Mouse (Mus musculus) heart, embryonic 15.5 days (tissue): Measurements from ENCODE around the gene H2-Eb1. TPM values are rescaled to one million over a fixed set of nuclear protein-coding genes. Genes with fewer than 3 reads are reported as not detected.

Source experiments
- ATAC-seq: fragments of 200-750 bp; cut with Nextera tagmentation; replicated peaks from 2 replicates; pipeline ENCODE4 v1.8.0; 2017; ENCODE audit warnings: low read depth, moderate TSS enrichment; ENCODE audit not compliant: insufficient number of reproducible peaks, insufficient read depth, low FRiP score
- H3K27ac ChIP-seq: fragments of 300-500 bp; sonication (generic); 2 replicates; pipeline ENCODE4 v1.5.1; 2015; ENCODE audit warnings: mild to moderate bottlenecking, inconsistent platforms
- H3K27me3 ChIP-seq: fragments of 300-500 bp; sonication (generic); 2 replicates; pipeline ENCODE4 v1.6.1; 2015; ENCODE audit warnings: inconsistent platforms
- H3K36me3 ChIP-seq: fragments of 300-500 bp; sonication (generic); 2 replicates; pipeline ENCODE4 v1.6.1; 2015; ENCODE audit warnings: mild to moderate bottlenecking, inconsistent platforms
- H3K4me1 ChIP-seq: fragments of 300-500 bp; sonication (generic); replicated peaks from 2 replicates; pipeline ENCODE4 v1.6.1; 2015; ENCODE audit warnings: inconsistent platforms
- H3K4me2 ChIP-seq: fragments of 300-500 bp; sonication (generic); 2 replicates; pipeline ENCODE4 v1.6.1; 2015; ENCODE audit warnings: inconsistent platforms, mild to moderate bottlenecking, moderate library complexity
- H3K4me3 ChIP-seq: fragments of 300-500 bp; sonication (generic); 2 replicates; pipeline ENCODE4 v1.5.1; 2015; ENCODE audit warnings: mild to moderate bottlenecking, inconsistent platforms
- H3K9ac ChIP-seq: fragments of 300-500 bp; sonication (generic); 2 replicates; pipeline ENCODE4 v1.6.1; 2015; ENCODE audit warnings: mild to moderate bottlenecking, inconsistent platforms
- H3K9me3 ChIP-seq: fragments of 300-500 bp; sonication (generic); replicated peaks from 2 replicates; pipeline ENCODE4 v1.6.1; 2016; ENCODE audit warnings: inconsistent platforms
- WGBS: fragments of 180-500 bp; shearing (Covaris S2); methylation state at CpG from one replicate; pipeline ENCODE4 v1.1.7; 2015; ENCODE audit warnings: mixed read lengths; 5-methylcytosine and 5-hydroxymethylcytosine counted together
- polyA plus RNA-seq: library from polyadenylated mRNA; unstranded; fragments of >200 nt; fragmentation: Nextera tagmentation; extraction: Ambion mirVana; gene quantifications from 2 replicates; pipeline ENCODE4 v1.2.1, GENCODE M21; 2015

The H2-Eb1 gene
- polyA plus RNA-seq, 1 experiment from 2014 or later: 5.6 TPM

GRCm38 (mm10) chr17:34354539-34354938, 48.9 kb downstream of the H2-Eb1 start, which contains the start of gene Btnl2:
TSS of gene Btnl2 (plus strand) at chr17:34354822.
- H3K36me3 ChIP-seq: no peaks in the 10 kb centered on the region
- no peaks in the 10 kb centered on the region for H3K27me3 ChIP-seq
- no peak within 1 kb of the TSS for H3K4me2 ChIP-seq
- 77% methylated on average over 5 of the region's 5 CpGs for WGBS
- H3K4me3 ChIP-seq: no peak within 1 kb of the TSS
- H3K9ac ChIP-seq: no peak within 1 kb of the TSS
- no peaks in the 10 kb centered on the region for H3K4me1 ChIP-seq
- no peak within 1 kb of the TSS for H3K27ac ChIP-seq
- ATAC-seq: no peak
- H3K9me3 ChIP-seq: no peaks in the 10 kb centered on the region

- no peaks in the 10 kb centered on the region for H3K27me3 ChIP-seq
- H3K4me3 ChIP-seq: no peak overlapping the region
- H3K27ac ChIP-seq: no peak overlapping the region
- H3K9ac ChIP-seq: no peak overlapping the region
- H3K4me2 ChIP-seq: no peak overlapping the region
- no peak for ATAC-seq
- H3K4me1 ChIP-seq: no peaks in the 10 kb centered on the region
- WGBS: 67% methylated on average over 1 of the region's 1 CpGs
- no peaks in the 10 kb centered on the region for H3K9me3 ChIP-seq
- no peaks in the 10 kb centered on the region for H3K36me3 ChIP-seq
Measured at GRCm38 (mm10) chr17:34354940-34355339, 49.3 kb downstream of the H2-Eb1 start.

- no peaks in the 10 kb centered on the region for H3K9me3 ChIP-seq
- H3K36me3 ChIP-seq: no peaks in the 10 kb centered on the region
- no peak overlapping the region for H3K4me2 ChIP-seq
- no peaks in the 10 kb centered on the region for H3K27me3 ChIP-seq
- no peak overlapping the region for H3K4me3 ChIP-seq
- H3K4me1 ChIP-seq: no peaks in the 10 kb centered on the region
- H3K27ac ChIP-seq: no peak overlapping the region
- no peak for ATAC-seq
- no peak overlapping the region for H3K9ac ChIP-seq
- 77% methylated on average over 15 of the region's 15 CpGs for WGBS
Measured at GRCm38 (mm10) chr17:34362954-34363546, 57.4 kb downstream of the H2-Eb1 start.

- Histone ChIP-seq H3K4me2 (no peak overlapping the region), H3K9ac (no peak overlapping the region), H3K4me3 (no peak overlapping the region), H3K4me1 (no peaks in the 10 kb centered on the region), H3K27ac (no peak overlapping the region), H3K36me3 (no peaks in the 10 kb centered on the region), H3K27me3 (no peaks in the 10 kb centered on the region), H3K9me3 (no peaks in the 10 kb centered on the region)
- ATAC-seq: no peak
- WGBS: 71% methylated on average over 3 of the region's 3 CpGs
Measured at GRCm38 (mm10) chr17:34363676-34364310, 58.1 kb downstream of the H2-Eb1 start.

GRCm38 (mm10) chr17:34365031-34365430, 59.4 kb downstream of the H2-Eb1 start:
- Histone ChIP-seq H3K27ac (no peak overlapping the region), H3K4me3 (no peak overlapping the region), H3K4me1 (no peaks in the 10 kb centered on the region), H3K4me2 (no peak overlapping the region), H3K27me3 (no peaks in the 10 kb centered on the region), H3K9ac (no peak overlapping the region), H3K36me3 (no peaks in the 10 kb centered on the region), H3K9me3 (no peaks in the 10 kb centered on the region)
- 63% methylated on average over 10 of the region's 10 CpGs for WGBS
- no peak for ATAC-seq

Other genes starting within 250 kb of the H2-Eb1 start
- gene H2-Oa, start 213.5 kb upstream of the H2-Eb1 start, polyA plus RNA-seq: 0.29 and 0.94 TPM in 2 replicates
- 6.0 and 13.6 TPM in 2 replicates for gene H2-DMa, start 186.3 kb upstream of the H2-Eb1 start, polyA plus RNA-seq
- gene Brd2, start 183.2 kb upstream of the H2-Eb1 start, polyA plus RNA-seq: 59.0 and 77.7 TPM in 2 replicates
- gene H2-DMb2, start 162.6 kb upstream of the H2-Eb1 start, polyA plus RNA-seq: 0.69 and 2.5 TPM in 2 replicates
- 0.34 and 3.2 TPM in 2 replicates for gene H2-DMb1, start 152.8 kb upstream of the H2-Eb1 start, polyA plus RNA-seq
- gene Tap1, start 118.3 kb upstream of the H2-Eb1 start, polyA plus RNA-seq: 2.4 and 8.0 TPM in 2 replicates
- 3.1 and 22.4 TPM in 2 replicates for gene Psmb9, start 118.1 kb upstream of the H2-Eb1 start, polyA plus RNA-seq
- 6.3 and 50.4 TPM in 2 replicates for gene Psmb8, start 108.1 kb upstream of the H2-Eb1 start, polyA plus RNA-seq
- 5.3 and 13.7 TPM in 2 replicates for gene Tap2, start 102.3 kb upstream of the H2-Eb1 start, polyA plus RNA-seq
- gene H2-Ob, start 67.0 kb upstream of the H2-Eb1 start, polyA plus RNA-seq: 0.14 and 0.30 TPM in 2 replicates
- 16.2 and 120 TPM in 2 replicates for gene H2-Ab1, start 48.2 kb upstream of the H2-Eb1 start, polyA plus RNA-seq
- gene H2-Aa, start 18.0 kb upstream of the H2-Eb1 start, polyA plus RNA-seq: 5.9 and 42.6 TPM in 2 replicates
- gene H2-Eb2, start 19.8 kb downstream of the H2-Eb1 start, polyA plus RNA-seq: 0.11 TPM in 1 of 2 replicates, not detected in the other
- gene Btnl2, start 49.0 kb downstream of the H2-Eb1 start, polyA plus RNA-seq: 0.09 TPM in 1 of 2 replicates, not detected in the other
- not detected in 2 replicates for gene Btnl1, start 71.3 kb downstream of the H2-Eb1 start, polyA plus RNA-seq
- 0.20 TPM in 1 of 2 replicates, not detected in the other for gene BC051142, start 93.0 kb downstream of the H2-Eb1 start, polyA plus RNA-seq
- gene Btnl4, start 171.5 kb downstream of the H2-Eb1 start, polyA plus RNA-seq: not detected in 2 replicates
- gene Btnl6, start 211.5 kb downstream of the H2-Eb1 start, polyA plus RNA-seq: not detected in 2 replicates